Mouse (Mus musculus): ENCODE data around the gene Add1.

Gene Add1

DNA sequence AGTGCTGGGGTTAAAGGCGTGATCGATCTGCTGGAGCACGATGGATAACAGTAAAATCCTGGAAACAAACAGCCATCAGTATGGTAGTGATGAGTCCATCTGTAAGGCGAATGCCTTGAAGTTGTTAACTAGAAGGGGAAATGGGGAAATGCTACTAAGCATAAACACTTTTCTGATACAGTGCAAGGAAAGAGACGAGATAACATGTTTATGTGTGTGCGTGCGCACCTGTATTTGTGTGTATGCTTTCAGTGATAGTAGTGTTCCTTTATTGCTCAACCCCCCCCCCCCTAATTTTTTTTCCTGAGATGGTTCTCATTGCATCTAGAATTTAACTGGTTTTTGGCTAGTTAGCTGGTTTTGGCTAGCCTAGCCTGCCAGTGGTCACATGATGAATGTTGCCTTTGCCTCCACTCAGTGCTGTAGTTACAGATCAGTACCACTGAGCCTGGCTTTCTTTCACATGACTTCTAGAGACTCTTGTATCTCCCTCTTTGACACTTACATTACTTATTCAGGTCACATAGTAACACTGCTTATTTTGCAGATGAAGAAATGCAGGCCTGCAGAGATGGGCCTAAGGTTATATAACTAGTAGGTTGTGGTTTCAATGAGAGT lies 4.7 kb downstream of the Add1 start:
- POLR2A ChIA-PET = interaction anchor here in 3 of 4 experiments (0.6 to 7.4 kb wide), 17 partner anchors 10 to 309 kb away, joined by 3 to 53 read pairs (median 3); partner anchors contain the start of genes Tnip2 (in 3 of the 3), Grk4 (in 1 of the 3), Mfsd10 (in 1 of the 3) and Nop14 (in 1 of the 3)
- CTCF ChIA-PET = interaction anchor here in 2 of 4 experiments (1.1 to 1.5 kb wide), 2 partner anchors 9 to 82 kb away, joined by 3 to 4 read pairs; partner anchors contain the start of genes Grk4 (in 1 of the 2) and Nop14 (in 1 of the 2)

DNA sequence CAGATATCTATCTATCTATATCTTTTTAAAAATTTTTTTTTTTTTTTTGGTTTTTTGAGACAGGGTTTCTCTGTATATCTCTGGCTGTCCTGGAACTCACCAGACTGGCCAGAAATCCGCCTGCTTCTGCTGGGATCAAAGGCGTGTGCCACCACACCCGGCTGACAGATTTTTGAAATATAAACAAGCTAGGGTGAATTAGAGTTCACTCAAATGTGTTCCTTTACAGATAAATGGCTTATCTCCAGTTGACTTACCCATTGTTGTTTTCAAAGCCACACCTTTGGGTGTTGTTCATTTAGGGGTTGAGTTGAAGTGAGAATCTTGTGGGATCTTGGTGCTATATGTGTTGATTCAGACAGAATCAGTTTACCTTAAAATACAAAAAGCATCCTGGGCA lies 5.9 kb downstream of the Add1 start:
- POLR2A ChIA-PET = interaction anchor here in 3 of 4 experiments (0.7 to 7.4 kb wide), 18 partner anchors 9 to 619 kb away, joined by 3 to 53 read pairs (median 4); partner anchors contain the start of genes Mfsd10 (in 2 of the 3), Grk4 (in 1 of the 3), Nop14 (in 1 of the 3) and Tnip2 (in 1 of the 3)
- CTCF ChIA-PET = interaction anchor here in 1 of 4 experiments (0.7 kb wide), 2 partner anchors 14 to 29 kb away, joined by 4 read pairs; no protein-coding TSS in a partner anchor

DNA sequence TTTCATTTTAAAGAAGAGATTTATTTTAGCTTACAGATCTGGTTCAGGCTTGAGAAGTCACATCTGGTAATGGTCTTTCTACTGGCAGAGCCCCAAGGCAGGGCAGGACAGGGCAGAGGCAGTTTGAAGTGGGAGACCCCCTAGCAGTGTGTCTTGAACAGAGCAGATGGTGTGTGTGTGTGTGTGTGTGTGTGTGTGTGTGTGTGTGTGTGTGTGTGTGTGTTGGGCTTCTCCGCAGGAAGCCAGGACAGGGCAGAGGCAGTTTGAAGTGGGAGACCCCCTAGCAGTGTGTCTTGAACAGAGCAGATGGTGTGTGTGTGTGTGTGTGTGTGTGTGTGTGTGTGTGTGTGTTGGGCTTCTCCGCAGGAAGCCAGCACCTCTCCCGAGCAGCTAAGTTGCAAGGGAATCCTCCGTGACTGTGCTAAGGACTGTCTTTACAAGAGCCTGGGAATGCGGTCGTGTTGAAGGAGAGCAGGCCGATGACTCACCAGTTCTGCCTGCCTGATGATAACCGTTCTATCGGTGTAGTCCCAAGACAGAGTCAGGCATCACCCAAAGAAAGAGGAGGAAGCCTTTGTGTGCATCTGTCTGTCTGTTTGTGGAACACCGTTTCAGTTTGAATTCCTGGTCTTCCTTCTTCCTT lies 8.3 kb downstream of the Add1 start:
- CTCF ChIA-PET = interaction anchor here (0.5 to 1.4 kb wide), 7 partner anchors 8 to 634 kb away, joined by 3 to 6 read pairs (median 3); partner anchors contain the start of genes Add1 (in 1 of the 4) and Tnip2 (in 1 of the 4)
- POLR2A ChIA-PET = interaction anchor here (0.7 to 7.4 kb wide), 23 partner anchors 8 to 367 kb away, joined by 3 to 53 read pairs (median 4); partner anchors contain the start of genes Mfsd10 (in 3 of the 4), Add1 (in 2 of the 4), Grk4 (in 2 of the 4) and Nop14 (in 2 of the 4)

DNA sequence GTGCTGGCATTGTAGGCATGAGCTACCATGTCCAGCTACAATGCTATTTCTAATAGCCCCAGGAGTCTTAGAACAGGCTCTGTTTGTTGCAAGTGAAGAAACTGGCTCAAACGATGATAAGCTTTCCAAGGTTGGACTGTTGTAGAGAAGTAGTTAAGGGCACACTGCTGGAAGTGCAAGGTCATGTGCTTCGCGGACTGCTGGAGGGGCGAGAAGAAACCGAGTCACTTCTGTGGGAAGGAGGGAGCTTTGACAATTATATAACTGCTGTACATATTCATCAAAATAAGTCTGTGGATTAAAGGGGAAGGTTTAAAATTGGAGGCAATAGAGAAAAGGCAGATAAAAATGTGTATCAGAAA lies 8.8 kb downstream of the Add1 start:
- POLR2A ChIA-PET = interaction anchor here (0.7 to 7.4 kb wide), 20 partner anchors 9 to 367 kb away, joined by 3 to 53 read pairs (median 5); partner anchors contain the start of genes Mfsd10 (in 3 of the 4), Add1 (in 2 of the 4), Grk4 (in 2 of the 4) and Nop14 (in 2 of the 4)

DNA sequence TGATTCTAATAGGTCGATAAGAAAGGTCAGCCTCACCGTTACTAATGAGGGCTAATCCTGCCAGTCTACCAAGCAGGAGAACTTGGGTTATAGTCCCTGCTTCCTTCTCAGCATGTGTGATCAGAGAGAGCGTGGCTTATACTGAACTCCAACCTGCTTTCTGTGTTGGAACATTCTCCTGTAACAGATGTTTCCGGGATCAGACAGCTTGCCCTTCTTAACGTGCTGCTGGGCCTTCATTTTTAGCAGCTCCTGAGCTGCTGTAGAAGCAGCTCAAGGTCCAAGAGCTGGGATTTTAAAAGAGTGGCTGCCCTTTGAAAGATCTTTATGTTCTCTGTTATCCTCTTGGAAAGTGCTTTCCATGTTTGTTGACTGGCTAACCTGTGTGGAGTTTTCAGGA lies 11.8 kb downstream of the Add1 start:
- ChIA-PET CTCF (no interaction called here), POLR2A (interaction anchor here in 2 of 4 experiments (0.6 to 5.0 kb wide), 10 partner anchors 10 to 249 kb away, joined by 3 to 35 read pairs (median 4); partner anchors contain the start of genes Add1 (in 2 of the 2), Grk4 (in 2 of the 2), Nop14 (in 2 of the 2) and Mfsd10 (in 1 of the 2))

More for the DNA sequence above, 8.8 kb downstream of the Add1 start:
- CTCF ChIA-PET = interaction anchor here (0.5 to 1.4 kb wide), 6 partner anchors 8 to 633 kb away, joined by 3 to 6 read pairs (median 4); partner anchors contain the start of genes Add1 (in 1 of the 4) and Tnip2 (in 1 of the 4)

DNA sequence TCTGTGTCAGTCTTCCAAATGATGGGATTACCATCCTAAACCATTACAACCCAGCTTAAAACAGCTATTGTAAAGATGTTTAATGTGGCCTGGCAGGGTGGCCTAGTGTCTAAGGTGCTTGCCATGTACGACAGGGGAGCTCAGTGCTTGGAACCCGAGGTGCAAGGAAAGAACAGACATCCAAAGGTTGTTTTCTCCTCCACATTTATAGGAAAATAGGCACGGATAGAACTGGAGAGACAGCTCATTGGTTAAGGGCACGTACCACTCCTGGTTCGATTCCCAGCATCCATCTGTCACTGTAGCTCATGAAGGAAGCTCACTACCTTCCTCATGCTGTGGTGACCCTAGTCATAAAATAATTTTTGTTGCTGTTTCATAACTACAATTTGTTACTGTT lies 14.4 kb downstream of the Add1 start:
- CTCF ChIA-PET = interaction anchor here in 3 of 4 experiments (0.7 to 0.9 kb wide), 4 partner anchors 10 to 367 kb away, joined by 3 read pairs; partner anchors contain the start of gene Mfsd10 (in 1 of the 3)
- POLR2A ChIA-PET = interaction anchor here in 3 of 4 experiments (0.6 to 3.3 kb wide), 17 partner anchors 9 to 223 kb away, joined by 3 to 22 read pairs (median 4); partner anchors contain the start of genes Grk4 (in 3 of the 3), Nop14 (in 3 of the 3), Add1 (in 2 of the 3) and Mfsd10 (in 2 of the 3)

DNA sequence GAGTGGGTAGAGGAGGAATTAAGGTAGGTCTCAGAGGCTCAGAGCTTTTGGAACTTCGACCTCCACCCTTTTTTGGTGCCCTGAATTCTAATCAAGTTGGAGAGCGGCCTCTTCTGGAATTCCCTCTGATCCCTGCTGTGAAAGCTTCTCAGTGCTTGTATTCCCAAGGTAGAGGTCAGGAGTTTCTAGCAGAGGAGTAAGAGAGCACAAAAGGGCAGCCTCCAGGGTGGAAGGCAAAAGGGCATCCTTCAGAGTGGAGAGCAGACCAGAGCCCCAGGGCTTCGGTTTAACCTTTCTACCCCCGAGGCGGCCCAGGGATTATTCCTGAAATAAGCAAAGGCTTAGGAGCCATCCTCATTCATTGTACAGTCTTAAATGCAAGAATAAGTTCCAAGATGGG lies 16.6 kb downstream of the Add1 start:
- CTCF ChIA-PET = interaction anchor here in 2 of 4 experiments (0.6 to 1.6 kb wide), 2 partner anchors 8 to 70 kb away, joined by 4 read pairs; partner anchors contain the start of genes Grk4 (in 1 of the 2) and Nop14 (in 1 of the 2)
- POLR2A ChIA-PET = interaction anchor here in 3 of 4 experiments (0.6 to 5.2 kb wide), 17 partner anchors 10 to 494 kb away, joined by 3 to 34 read pairs (median 5); partner anchors contain the start of genes Add1 (in 3 of the 3), Mfsd10 (in 3 of the 3), Grk4 (in 1 of the 3) and Nop14 (in 1 of the 3)

DNA sequence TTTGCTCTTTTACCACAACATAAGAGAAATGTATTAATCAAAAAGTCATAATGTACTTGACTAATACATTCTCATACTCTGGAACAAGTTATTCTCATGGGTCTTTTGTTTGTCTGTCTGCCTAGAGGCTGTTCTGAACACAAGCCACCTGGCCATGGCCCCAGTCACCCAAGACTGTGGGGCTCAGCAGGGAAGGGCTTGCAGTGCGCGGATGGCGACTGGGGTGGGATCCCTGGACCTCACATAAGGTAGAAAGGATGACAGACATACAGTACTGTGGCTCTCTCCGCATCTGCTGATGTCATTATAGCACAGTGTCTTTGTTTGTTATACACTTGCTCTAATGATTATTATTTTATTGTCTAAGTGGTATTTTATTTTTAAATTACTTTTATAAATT lies 17.2 kb downstream of the Add1 start:
- CTCF ChIA-PET = interaction anchor here in 2 of 4 experiments (0.6 to 1.6 kb wide), 3 partner anchors 11 to 773 kb away, joined by 3 to 4 read pairs (median 3); partner anchors contain the start of genes Grk4 (in 1 of the 2) and Nop14 (in 1 of the 2)
- POLR2A ChIA-PET = interaction anchor here in 3 of 4 experiments (0.6 to 5.3 kb wide), 14 partner anchors 9 to 255 kb away, joined by 3 to 53 read pairs (median 5); partner anchors contain the start of genes Mfsd10 (in 3 of the 3), Add1 (in 1 of the 3), Rnf4 (in 1 of the 3) and Tnip2 (in 1 of the 3)

DNA sequence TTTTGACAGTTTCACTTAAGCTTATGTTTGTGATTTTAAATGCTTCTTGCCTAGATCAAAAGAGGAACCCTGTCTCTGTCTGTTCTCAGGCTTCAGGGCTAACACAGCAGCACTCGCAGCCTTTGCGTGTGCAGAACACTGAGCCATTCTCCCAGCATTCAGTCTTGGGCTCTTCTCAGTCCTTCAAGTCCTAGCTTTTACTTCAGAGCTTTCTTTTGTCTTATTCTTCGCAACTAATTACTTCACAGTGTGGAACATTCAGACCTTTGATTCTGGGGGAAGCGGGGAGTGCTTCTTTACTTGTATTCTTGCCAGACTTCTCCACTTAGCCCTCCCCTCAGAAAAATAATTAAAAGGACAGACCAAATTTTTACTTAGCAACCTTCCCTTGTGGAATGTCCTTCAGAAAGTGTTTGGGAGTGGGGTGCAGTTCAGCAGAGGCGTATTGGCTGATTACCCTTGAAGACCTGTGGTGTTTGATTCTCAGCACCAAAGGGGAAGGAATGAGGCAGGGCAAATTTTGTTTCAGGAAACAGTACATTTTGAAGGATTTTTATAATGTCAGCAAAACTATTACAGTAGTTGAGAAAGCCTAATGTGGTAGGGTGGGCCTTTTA lies 18.0 kb downstream of the Add1 start:
- ChIA-PET POLR2A (interaction anchor here (0.6 to 5.3 kb wide), 18 partner anchors 9 to 983 kb away, joined by 3 to 53 read pairs (median 5); partner anchors contain the start of genes Add1 (in 2 of the 4), Mfsd10 (in 2 of the 4), Grk4 (in 1 of the 4) and Nop14 (in 1 of the 4)), CTCF (interaction anchor here (0.6 to 1.4 kb wide), 6 partner anchors 10 to 1095 kb away, joined by 3 to 10 read pairs (median 4); no protein-coding TSS in a partner anchor)

DNA sequence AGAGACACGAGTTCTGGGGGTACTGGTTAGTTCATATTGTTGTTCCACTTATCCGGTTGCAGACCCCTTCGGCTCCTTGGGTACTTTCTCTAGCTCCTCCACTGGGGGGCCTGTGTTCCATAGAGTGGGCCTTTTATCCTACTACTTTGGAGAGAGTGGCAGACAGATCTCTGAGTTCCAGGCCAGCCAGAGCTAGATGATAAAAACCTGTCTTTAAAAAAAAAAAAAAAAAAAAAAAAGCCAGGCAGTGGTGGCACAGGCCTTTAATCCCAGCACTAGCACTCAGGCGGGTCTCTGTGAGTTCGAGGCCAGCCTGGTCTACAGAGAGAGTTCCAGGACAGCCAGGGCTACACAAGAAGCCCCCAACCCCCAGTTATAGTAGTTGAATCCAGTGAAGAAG lies 18.8 kb downstream of the Add1 start:
- ChIA-PET CTCF (interaction anchor here in 2 of 4 experiments (0.6 to 1.4 kb wide), 4 partner anchors 9 to 1094 kb away, joined by 4 to 10 read pairs (median 6); no protein-coding TSS in a partner anchor), POLR2A (interaction anchor here (0.6 to 5.3 kb wide), 21 partner anchors 11 to 1056 kb away, joined by 3 to 53 read pairs (median 4); partner anchors contain the start of genes Add1 (in 2 of the 4), Mfsd10 (in 2 of the 4), Grk4 (in 1 of the 4) and Nop14 (in 1 of the 4))

DNA sequence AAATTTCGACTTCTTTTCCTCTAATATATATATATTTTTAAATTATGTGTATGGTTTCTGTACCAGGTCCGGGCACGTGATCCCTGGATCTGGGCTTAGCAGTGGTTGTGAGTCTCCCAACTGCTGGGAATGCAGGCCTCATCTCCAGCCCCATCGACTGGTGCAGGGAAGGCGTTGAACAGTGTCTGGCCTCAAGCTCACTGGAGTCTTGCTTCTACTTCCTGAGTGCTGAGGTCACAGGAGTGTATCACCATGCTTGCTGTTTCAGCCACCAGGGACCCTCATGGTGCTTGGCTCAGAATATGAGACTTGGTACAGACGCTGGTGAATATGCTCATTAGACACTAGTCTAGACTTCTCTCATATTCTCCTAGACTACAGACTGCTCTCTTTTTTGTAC lies 19.2 kb downstream of the Add1 start:
- POLR2A ChIA-PET = interaction anchor here in 3 of 4 experiments (0.6 to 5.3 kb wide), 20 partner anchors 11 to 1057 kb away, joined by 3 to 53 read pairs (median 4); partner anchors contain the start of genes Add1 (in 2 of the 3), Grk4 (in 1 of the 3), Mfsd10 (in 1 of the 3) and Nop14 (in 1 of the 3)
- CTCF ChIA-PET = interaction anchor here in 3 of 4 experiments (0.5 to 1.4 kb wide), 4 partner anchors 9 to 51 kb away, joined by 3 to 4 read pairs (median 4); partner anchors contain the start of gene Mfsd10 (in 1 of the 3)

DNA sequence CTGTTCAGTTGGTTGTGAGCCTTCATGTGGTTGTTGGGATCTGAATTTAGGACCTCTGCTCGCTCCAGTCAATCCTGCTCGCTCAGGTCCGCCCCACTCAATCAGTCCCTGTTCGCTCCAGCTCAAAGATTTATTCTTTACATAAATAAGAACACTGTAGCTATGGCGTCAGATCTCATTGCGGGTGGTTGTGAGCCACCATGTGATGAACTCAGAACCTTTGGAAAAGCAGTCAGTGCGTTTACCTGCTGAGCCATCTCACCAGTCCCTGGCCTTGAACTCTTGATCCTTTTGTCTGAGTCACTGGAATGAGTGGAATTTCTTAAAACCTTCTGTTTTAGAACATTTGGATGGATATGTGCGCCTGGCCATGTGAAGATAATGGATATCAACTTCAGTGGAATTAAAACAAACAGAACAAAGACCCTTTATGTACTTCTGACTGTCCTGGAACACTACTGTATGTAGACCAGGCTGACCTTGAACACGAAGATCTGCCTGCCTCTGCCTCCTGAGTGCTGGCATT lies 19.8 kb downstream of the Add1 start:
- ChIA-PET POLR2A (interaction anchor here in 3 of 4 experiments (0.6 to 5.3 kb wide), 20 partner anchors 10 to 1057 kb away, joined by 3 to 53 read pairs (median 4); partner anchors contain the start of genes Add1 (in 2 of the 3), Grk4 (in 1 of the 3), Mfsd10 (in 1 of the 3) and Nop14 (in 1 of the 3)), CTCF (interaction anchor here in 3 of 4 experiments (0.5 to 1.3 kb wide), 3 partner anchors 9 to 43 kb away, joined by 3 to 4 read pairs (median 4); partner anchors contain the start of gene Mfsd10 (in 1 of the 3))

DNA sequence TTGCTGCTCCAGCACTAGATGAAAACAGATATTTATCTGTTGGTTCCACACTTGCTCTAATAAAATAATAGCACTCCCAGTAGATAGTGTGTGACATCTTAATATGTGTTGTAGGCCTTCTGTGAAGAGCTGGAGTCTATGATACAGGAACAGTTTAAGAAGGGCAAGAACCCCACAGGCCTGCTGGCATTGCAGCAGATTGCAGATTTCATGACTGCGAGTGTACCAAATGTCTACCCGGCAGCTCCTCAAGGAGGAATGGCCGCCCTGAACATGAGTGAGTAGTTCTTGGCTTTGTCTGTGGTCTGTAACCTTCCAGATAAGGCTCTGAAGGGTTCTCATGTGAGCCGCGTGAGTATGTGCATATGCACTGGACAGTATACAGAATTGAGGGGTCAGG lies 31.1 kb downstream of the Add1 start:
- ChIA-PET CTCF (interaction anchor here in 1 of 4 experiments (1.0 kb wide), 1 partner anchor 43 kb away, joined by 3 read pairs; no protein-coding TSS in a partner anchor), POLR2A (interaction anchor here in 1 of 4 experiments (1.2 to 3.2 kb wide), 2 partner anchors 12 to 14 kb away, joined by 3 to 11 read pairs; no protein-coding TSS in a partner anchor)

DNA sequence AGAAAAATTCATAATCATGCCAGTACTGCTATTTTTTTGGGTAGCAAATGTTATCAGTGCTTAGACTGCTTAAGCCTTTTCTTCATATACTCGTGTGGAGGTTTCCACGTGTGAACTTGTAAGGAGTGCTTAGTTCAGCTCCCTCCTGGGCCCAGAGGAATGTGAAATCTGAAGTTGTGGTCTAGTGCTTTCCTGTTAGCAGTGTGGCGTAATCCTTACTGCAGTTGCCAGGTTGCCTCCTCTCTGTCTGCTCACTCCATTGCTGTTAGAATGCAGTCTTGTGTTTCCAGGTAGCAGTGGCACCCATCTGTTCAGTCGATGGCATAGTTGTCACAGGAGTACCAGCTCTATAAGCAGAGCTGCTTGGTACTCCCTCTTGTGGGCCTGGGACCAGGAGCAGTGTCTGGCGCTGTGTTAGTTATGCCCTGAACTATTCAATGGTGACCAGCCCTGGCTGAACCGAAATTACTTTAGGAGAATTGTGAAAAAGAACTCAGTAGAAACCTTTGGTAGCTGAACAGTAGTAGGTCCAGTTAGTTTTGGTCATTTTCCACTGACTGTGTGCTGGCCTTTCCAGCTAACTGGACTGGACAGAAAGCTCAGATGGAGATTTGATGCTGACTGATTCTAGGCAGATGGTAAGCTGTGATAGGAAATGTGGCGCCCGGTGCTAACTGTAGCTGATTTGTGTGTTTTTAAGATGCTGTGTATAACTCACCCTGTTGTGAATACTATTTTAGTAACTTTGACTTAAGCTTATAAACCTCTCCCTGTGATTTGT lies 33.8 kb downstream of the Add1 start:
- CTCF ChIA-PET = interaction anchor here in 1 of 4 experiments (0.6 to 1.8 kb wide), 2 partner anchors 60 to 68 kb away, joined by 3 read pairs; no protein-coding TSS in a partner anchor
- POLR2A ChIA-PET = interaction anchor here in 2 of 4 experiments (1.1 to 1.8 kb wide), 5 partner anchors 9 to 53 kb away, joined by 3 to 8 read pairs (median 4); partner anchors contain the start of genes Grk4 (in 2 of the 2), Nop14 (in 2 of the 2) and Mfsd10 (in 1 of the 2)

DNA sequence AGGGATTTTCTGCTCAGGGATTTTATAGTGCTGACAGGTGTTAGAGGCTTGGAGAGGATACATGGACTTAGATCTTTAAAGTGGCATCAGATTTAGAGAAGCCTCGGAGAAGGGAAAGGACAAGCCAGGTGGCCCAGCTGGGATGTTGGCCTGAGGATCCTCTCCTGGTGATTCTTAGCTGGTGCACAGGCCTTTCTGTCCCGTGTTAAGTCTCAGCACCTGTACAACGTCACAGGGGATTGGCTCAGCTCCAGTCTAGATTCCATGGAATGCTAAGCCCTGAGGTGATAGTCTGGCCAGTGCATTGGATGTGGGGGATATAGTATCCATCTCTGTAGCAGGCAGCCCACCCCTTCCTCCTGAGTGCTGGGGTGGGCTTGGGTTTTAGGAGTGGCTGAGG lies 34.8 kb downstream of the Add1 start:
- CTCF ChIA-PET = interaction anchor here in 2 of 4 experiments (0.6 kb wide), 2 partner anchors 29 to 61 kb away, joined by 3 to 4 read pairs; no protein-coding TSS in a partner anchor
- POLR2A ChIA-PET = interaction anchor here in 2 of 4 experiments (0.8 to 1.4 kb wide), 5 partner anchors 8 to 52 kb away, joined by 3 to 4 read pairs (median 3); partner anchors contain the start of genes Grk4 (in 1 of the 2) and Nop14 (in 1 of the 2)

Data from embryonic stem cell, embryonic (primary cell).